Mouse (Mus musculus): Measurements from ENCODE around the gene Nr1h2. TPM values are rescaled to one million over a fixed set of nuclear protein-coding genes. Genes with fewer than 3 reads are reported as not detected.

The Nr1h2 gene
- total RNA-seq, 2 experiments from 2014 or later, result 45.1 to 49.0 TPM

- DNase-seq, result no peak
- intact Hi-C loops (cut with DNase I), result no loop called here
Measured at GRCm38 (mm10) chr7:44586518-44586917, 32.8 kb upstream of the Nr1h2 start.

GRCm38 (mm10) chr7:44585606-44586005 lies 31.9 kb upstream of the Nr1h2 start:
- intact Hi-C loops (cut with DNase I), result no loop called here
- DNase-seq, result no peak

GRCm38 (mm10) chr7:44584921-44585320 lies 31.2 kb upstream of the Nr1h2 start:
- intact Hi-C loops (cut with DNase I), result no loop called here
- DNase-seq, result no peak

- intact Hi-C loops (cut with DNase I), result no loop called here
- no peak for DNase-seq
Measured at GRCm38 (mm10) chr7:44584265-44584804, 30.6 kb upstream of the Nr1h2 start.

- intact Hi-C loops (cut with DNase I), result no loop called here
- DNase-seq, result no peak
Measured at GRCm38 (mm10) chr7:44583146-44583545, 29.4 kb upstream of the Nr1h2 start.

GRCm38 (mm10) chr7:44582709-44583108 lies 29.0 kb upstream of the Nr1h2 start:
- no peak for DNase-seq
- intact Hi-C loops (cut with DNase I), result no loop called here

GRCm38 (mm10) chr7:44581637-44582036 lies 27.9 kb upstream of the Nr1h2 start:
- intact Hi-C loops (cut with DNase I), result no loop called here
- DNase-seq, result no peak

GRCm38 (mm10) chr7:44576333-44576844 lies 22.6 kb upstream of the Nr1h2 start:
- intact Hi-C loops (cut with DNase I), result no loop called here

GRCm38 (mm10) chr7:44572956-44573484 lies 19.3 kb upstream of the Nr1h2 start:
- no peak for DNase-seq
- intact Hi-C loops (cut with DNase I), result no loop called here

More at GRCm38 (mm10) chr7:44576333-44576844, 22.6 kb upstream of the Nr1h2 start:
- no peak for DNase-seq

GRCm38 (mm10) chr7:44572213-44572701 lies 18.5 kb upstream of the Nr1h2 start, which contains the start of gene Napsa:
Gene Napsa (plus strand): TSS chr7:44572380.
- intact Hi-C loops (cut with DNase I), result no loop called here
- DNase-seq, result no peak

GRCm38 (mm10) chr7:44571811-44572210 lies 18.1 kb upstream of the Nr1h2 start:
- intact Hi-C loops (cut with DNase I), result no loop called here
- DNase-seq, result no peak

- DNase-seq, result no peak
- intact Hi-C loops (cut with DNase I), result no loop called here
Measured at GRCm38 (mm10) chr7:44570989-44571388, 17.2 kb upstream of the Nr1h2 start.

- intact Hi-C loops (cut with DNase I), result no loop called here
Measured at GRCm38 (mm10) chr7:44568803-44569202, 15.1 kb upstream of the Nr1h2 start.

GRCm38 (mm10) chr7:44565414-44565813 lies 11.7 kb upstream of the Nr1h2 start:
- no peak for DNase-seq
- intact Hi-C loops (cut with DNase I), result no loop called here

More at GRCm38 (mm10) chr7:44568803-44569202, 15.1 kb upstream of the Nr1h2 start:
- DNase-seq, result no peak

- intact Hi-C loops (cut with DNase I), result loop anchor here (5.0 kb wide), 1 partner anchor 302 kb away; the partner anchor contains the start of gene Gm15517
- DNase-seq, result no peak
Measured at GRCm38 (mm10) chr7:44564486-44564885, 10.7 kb upstream of the Nr1h2 start.

- intact Hi-C loops (cut with DNase I), result loop anchor here (5.0 kb wide), 1 partner anchor 301 kb away; the partner anchor contains the start of gene Gm15517
- no peak for DNase-seq
Measured at GRCm38 (mm10) chr7:44563284-44563683, 9.5 kb upstream of the Nr1h2 start.

GRCm38 (mm10) chr7:44560435-44561400 lies 7.0 kb upstream of the Nr1h2 start:
- DNase-seq, result peak; percentile 81 to 90
- intact Hi-C loops (cut with DNase I), result loop anchor here (1.0 to 5.0 kb wide), 3 partner anchors 39 to 298 kb away; partner anchors contain the start of gene Gm15517

- no peak for DNase-seq
- intact Hi-C loops (cut with DNase I), result no loop called here
Measured at GRCm38 (mm10) chr7:44557629-44558028, 3.9 kb upstream of the Nr1h2 start.

GRCm38 (mm10) chr7:44553196-44553764 lies 471 bp downstream of the Nr1h2 start:
- peak; percentile 70 to 84 for DNase-seq
- intact Hi-C loops (cut with DNase I), result no loop called here

GRCm38 (mm10) chr7:44552141-44552908 lies 1.4 kb downstream of the Nr1h2 start:
- intact Hi-C loops (cut with DNase I), result no loop called here
- DNase-seq, result no peak

Measured in heart, postnatal 10 days (tissue).